Mouse (Mus musculus) hindbrain, postnatal 0 days (tissue): ENCODE results near the gene Sh2d6. TPM values are rescaled to one million over a fixed set of nuclear protein-coding genes. Genes with fewer than 3 reads are reported as not detected.

ENCODE experiments used
- ATAC-seq: fragments of 200-750 bp; cut with Nextera tagmentation; 2 replicates; pipeline ENCODE4 v1.8.0; 2017; ENCODE audit warnings: mild to moderate bottlenecking, moderate TSS enrichment, moderate library complexity
- DNase-seq: peaks from one replicate; pipeline ENCODE4 v3.0.0-alpha.2; 2015; ENCODE audit warnings: low spot score
- H3K27ac ChIP-seq: fragments of 300-500 bp; sonication (generic); 2 replicates; pipeline ENCODE4 v1.5.1; 2014; ENCODE audit warnings: mild to moderate bottlenecking
- H3K27me3 ChIP-seq: fragments of 300-500 bp; sonication (generic); 2 replicates; pipeline ENCODE4 v1.6.1; 2014; ENCODE audit warnings: low read length, mixed read lengths; ENCODE audit not compliant: insufficient read depth
- H3K36me3 ChIP-seq: fragments of 300-500 bp; sonication (generic); 2 replicates; pipeline ENCODE4 v1.6.1; 2014; ENCODE audit warnings: low read length, mixed read lengths; ENCODE audit not compliant: insufficient read depth
- H3K4me1 ChIP-seq: fragments of 300-500 bp; sonication (generic); 2 replicates; pipeline ENCODE4 v1.6.1; 2014; ENCODE audit warnings: antibody characterized with exemption, low read length, mixed read lengths; ENCODE audit not compliant: insufficient read depth
- H3K4me2 ChIP-seq: fragments of 300-500 bp; sonication (generic); 2 replicates; pipeline ENCODE4 v1.6.1; 2014; ENCODE audit warnings: low read depth, mild to moderate bottlenecking, low read length, moderate library complexity, mixed read lengths
- H3K4me3 ChIP-seq: fragments of 300-500 bp; sonication (generic); 2 replicates; pipeline ENCODE4 v1.5.1; 2014; ENCODE audit warnings: low read length
- H3K9ac ChIP-seq: fragments of 300-500 bp; sonication (generic); replicated peaks from 2 replicates; pipeline ENCODE4 v1.6.1; 2014; ENCODE audit warnings: mild to moderate bottlenecking, low read length, moderate library complexity, mixed read lengths
- H3K9me3 ChIP-seq: fragments of 300-500 bp; sonication (generic); 2 replicates; pipeline ENCODE4 v1.6.1; 2016; ENCODE audit warnings: low read length, mixed read lengths
- CTCF ChIP-seq: IDR thresholded peaks from 2 replicates; pipeline ENCODE4 v1.5.1; 2016; ENCODE audit warnings: antibody characterized with exemption, control low read depth, low read depth
- WGBS: fragments of 180-500 bp; shearing (Covaris S2); extraction: QIAGEN DNeasy Blood & Tissue Kit; methylation state at CpG from one replicate; pipeline ENCODE4 v1.1.7; 2014; 5-methylcytosine and 5-hydroxymethylcytosine counted together
- polyA plus RNA-seq: library from polyadenylated mRNA; unstranded; fragments of >200 nt; fragmentation: Nextera tagmentation; extraction: Ambion mirVana; gene quantifications from 2 replicates; pipeline ENCODE4 v1.2.1, GENCODE M21; 2015
- total RNA-seq: library from RNA; depleted of rRNA; stranded (reverse); fragments of >200 nt; gene quantifications from 2 replicates; pipeline ENCODE4 v1.2.3, GENCODE M21; 2014; rRNA removed

Gene Sh2d6
- total and polyA plus RNA-seq, 2 experiments from 2014 or later, result 0.40 TPM; not detected in 1

- Histone ChIP-seq H3K4me1 (no peaks in the 10 kb centered on the region), H3K9ac (no peak overlapping the region), H3K27me3 (no peaks in the 10 kb centered on the region), H3K27ac (no peak overlapping the region), H3K9me3 (no peaks in the 10 kb centered on the region), H3K4me2 (no peak overlapping the region), H3K4me3 (no peak overlapping the region), H3K36me3 (no peaks in the 10 kb centered on the region)
- 0 out of 2 replicates have a peak, but pooled peaks have one; percentile 32 for ATAC-seq
- 71% methylated on average over 3 of the region's 3 CpGs for WGBS
- no peak for DNase-seq
- no peak for TF ChIP-seq CTCF
Observed at GRCm38 (mm10) chr6:72477621-72478020, 43.9 kb downstream of the Sh2d6 start.

GRCm38 (mm10) chr6:72476836-72477235, 44.7 kb downstream of the Sh2d6 start:
- no peaks in the 10 kb centered on the region for H3K27me3 ChIP-seq
- WGBS, result 93% methylated on average over 5 of the region's 5 CpGs
- no peak overlapping the region for H3K4me3 ChIP-seq
- no peak overlapping the region for H3K4me2 ChIP-seq
- H3K27ac ChIP-seq, result no peak overlapping the region
- TF ChIP-seq CTCF, result no peak
- ATAC-seq (no peak), DNase-seq (no peak)
- no peak overlapping the region for H3K9ac ChIP-seq
- no peaks in the 10 kb centered on the region for H3K36me3 ChIP-seq
- H3K4me1 ChIP-seq, result no peaks in the 10 kb centered on the region
- H3K9me3 ChIP-seq, result no peaks in the 10 kb centered on the region

- no peak overlapping the region for H3K4me3 ChIP-seq
- ATAC-seq (no peak), DNase-seq (no peak)
- H3K27ac ChIP-seq, result no peak overlapping the region
- H3K36me3 ChIP-seq, result no peaks in the 10 kb centered on the region
- TF ChIP-seq CTCF, result no peak
- no peak overlapping the region for H3K4me2 ChIP-seq
- no peaks in the 10 kb centered on the region for H3K27me3 ChIP-seq
- 69% methylated on average over 4 of the region's 4 CpGs for WGBS
- no peaks in the 10 kb centered on the region for H3K9me3 ChIP-seq
- no peaks in the 10 kb centered on the region for H3K4me1 ChIP-seq
- H3K9ac ChIP-seq, result no peak overlapping the region
Observed at GRCm38 (mm10) chr6:72475221-72475985, 46.1 kb downstream of the Sh2d6 start.

- Histone ChIP-seq H3K36me3 (no peaks in the 10 kb centered on the region), H3K4me1 (no peaks in the 10 kb centered on the region), H3K27me3 (no peaks in the 10 kb centered on the region), H3K9ac (no peak overlapping the region), H3K4me3 (no peak overlapping the region), H3K27ac (peak overlapping the region; percentile 7; the same call in 1 of the 2 replicates), H3K4me2 (no peak overlapping the region), H3K9me3 (no peaks in the 10 kb centered on the region)
- DNase-seq, result peak; percentile 15
- TF ChIP-seq CTCF, result no peak
- ATAC-seq, result no peak
- 60% methylated on average over 14 of the region's 14 CpGs for WGBS
Observed at GRCm38 (mm10) chr6:72473264-72474041, 48.1 kb downstream of the Sh2d6 start.

- 92% methylated on average over 4 of the region's 4 CpGs for WGBS
Observed at GRCm38 (mm10) chr6:72466171-72466570, 55.3 kb downstream of the Sh2d6 start.

GRCm38 (mm10) chr6:72465361-72466157, 55.9 kb downstream of the Sh2d6 start:
- H3K4me1 ChIP-seq, result no peaks in the 10 kb centered on the region
- 76% methylated on average over 8 of the region's 8 CpGs for WGBS
- no peaks in the 10 kb centered on the region for H3K9me3 ChIP-seq

More at GRCm38 (mm10) chr6:72466171-72466570, 55.3 kb downstream of the Sh2d6 start:
- ATAC-seq (no peak), DNase-seq (no peak)
- Histone ChIP-seq H3K4me1 (no peaks in the 10 kb centered on the region), H3K9me3 (no peaks in the 10 kb centered on the region), H3K27me3 (no peaks in the 10 kb centered on the region), H3K36me3 (no peaks in the 10 kb centered on the region), H3K4me2 (no peak overlapping the region), H3K4me3 (no peak overlapping the region), H3K9ac (no peak overlapping the region), H3K27ac (no peak overlapping the region)
- no peak for TF ChIP-seq CTCF

More at GRCm38 (mm10) chr6:72465361-72466157, 55.9 kb downstream of the Sh2d6 start:
- Histone ChIP-seq H3K27ac (no peak overlapping the region), H3K36me3 (no peaks in the 10 kb centered on the region), H3K9ac (no peak overlapping the region), H3K4me3 (no peak overlapping the region), H3K27me3 (no peaks in the 10 kb centered on the region), H3K4me2 (no peak overlapping the region)
- DNase-seq (no peak), ATAC-seq (no peak)
- no peak for TF ChIP-seq CTCF

Other genes with a start within 250 kb of the Sh2d6 start
- 1.4 TPM in 1 of 2 replicates, not detected in the other for gene Sftpb, start 217.1 kb downstream of the Sh2d6 start, total RNA-seq
- 0.18 and 0.29 TPM in 2 replicates for gene Sftpb, start 217.1 kb downstream of the Sh2d6 start, polyA plus RNA-seq
- 59.3 and 64.6 TPM in 2 replicates for gene Usp39, start 176.5 kb downstream of the Sh2d6 start, total RNA-seq
- gene Usp39, start 176.5 kb downstream of the Sh2d6 start, polyA plus RNA-seq, result 33.1 and 34.1 TPM in 2 replicates
- 8.7 and 12.3 TPM in 2 replicates for gene 0610030E20Rik, start 174.4 kb downstream of the Sh2d6 start, total RNA-seq
- gene 0610030E20Rik, start 174.4 kb downstream of the Sh2d6 start, polyA plus RNA-seq, result 15.2 and 15.9 TPM in 2 replicates
- 23.6 and 35.3 TPM in 2 replicates for gene Tmem150a, start 166.3 kb downstream of the Sh2d6 start, total RNA-seq
- 12.2 and 15.3 TPM in 2 replicates for gene Tmem150a, start 166.3 kb downstream of the Sh2d6 start, polyA plus RNA-seq
- 70.6 and 72.7 TPM in 2 replicates for gene Rnf181, start 154.8 kb downstream of the Sh2d6 start, total RNA-seq
- gene Rnf181, start 154.8 kb downstream of the Sh2d6 start, polyA plus RNA-seq, result 128 and 134 TPM in 2 replicates
- gene Vamp5, start 141.2 kb downstream of the Sh2d6 start, total RNA-seq, result 4.6 and 20.0 TPM in 2 replicates
- 11.9 and 12.9 TPM in 2 replicates for gene Vamp5, start 141.2 kb downstream of the Sh2d6 start, polyA plus RNA-seq
- gene Vamp8, start 131.0 kb downstream of the Sh2d6 start, total RNA-seq, result 7.2 and 17.4 TPM in 2 replicates
- gene Vamp8, start 131.0 kb downstream of the Sh2d6 start, polyA plus RNA-seq, result 34.3 and 39.6 TPM in 2 replicates
- gene Ggcx, start 107.4 kb downstream of the Sh2d6 start, total RNA-seq, result 14.8 and 23.6 TPM in 2 replicates
- 10.6 and 14.6 TPM in 2 replicates for gene Ggcx, start 107.4 kb downstream of the Sh2d6 start, polyA plus RNA-seq
- 70.5 and 105 TPM in 2 replicates for gene Mat2a, start 82.1 kb downstream of the Sh2d6 start, total RNA-seq
- gene Mat2a, start 82.1 kb downstream of the Sh2d6 start, polyA plus RNA-seq, result 254 and 279 TPM in 2 replicates
- gene Capg, start 22.7 kb upstream of the Sh2d6 start, total RNA-seq, result 5.8 and 10.6 TPM in 2 replicates
- 10.0 and 11.2 TPM in 2 replicates for gene Capg, start 22.7 kb upstream of the Sh2d6 start, polyA plus RNA-seq
- 23.8 and 26.1 TPM in 2 replicates for gene Elmod3, start 76.7 kb upstream of the Sh2d6 start, total RNA-seq
- gene Elmod3, start 76.7 kb upstream of the Sh2d6 start, polyA plus RNA-seq, result 16.2 and 18.4 TPM in 2 replicates
- 4.9 and 12.6 TPM in 2 replicates for gene Retsat, start 76.8 kb upstream of the Sh2d6 start, total RNA-seq
- 10.0 and 11.6 TPM in 2 replicates for gene Retsat, start 76.8 kb upstream of the Sh2d6 start, polyA plus RNA-seq
- 28.5 and 29.8 TPM in 2 replicates for gene Tgoln1, start 95.3 kb upstream of the Sh2d6 start, total RNA-seq
- 36.3 and 36.4 TPM in 2 replicates for gene Tgoln1, start 95.3 kb upstream of the Sh2d6 start, polyA plus RNA-seq